Mouse (Mus musculus) layer of hippocampus, adult 9-10 months (tissue): ENCODE data around the gene Cyp4a31.
"Not testable (repeated sequence)": the region's sequence is repeated elsewhere in the genome, so short reads cannot be mapped to it uniquely, and the experiment has no call there.

Experiments
- DNase-seq: peaks from one replicate; pipeline ENCODE4 v3.0.0; 2022; ENCODE audit warnings: low spot score

The Cyp4a31 gene

DNA sequence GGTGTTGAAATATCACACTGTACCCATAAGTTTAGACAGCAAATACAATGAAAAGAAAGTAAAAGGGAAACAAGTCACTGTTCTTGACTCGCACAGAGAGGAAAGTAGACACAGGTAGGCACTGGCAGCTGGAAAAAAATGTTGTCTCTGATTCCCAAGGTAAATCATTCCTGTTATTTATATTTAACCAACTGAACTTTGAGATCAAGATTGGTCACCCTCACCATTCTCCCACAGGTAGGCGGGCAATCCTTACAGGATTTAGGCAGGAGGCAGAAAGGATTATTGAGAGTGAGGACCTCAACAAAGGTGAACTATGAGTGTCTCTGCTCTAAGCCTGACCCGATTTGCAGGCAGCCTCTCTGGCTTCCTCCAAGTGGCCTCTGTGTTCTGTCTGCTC is at the start of gene Cyp4a31:
Cyp4a31 (plus strand) TSS at position 249 of the 400 bp plus-strand sequence.
- no peak for DNase-seq

DNA sequence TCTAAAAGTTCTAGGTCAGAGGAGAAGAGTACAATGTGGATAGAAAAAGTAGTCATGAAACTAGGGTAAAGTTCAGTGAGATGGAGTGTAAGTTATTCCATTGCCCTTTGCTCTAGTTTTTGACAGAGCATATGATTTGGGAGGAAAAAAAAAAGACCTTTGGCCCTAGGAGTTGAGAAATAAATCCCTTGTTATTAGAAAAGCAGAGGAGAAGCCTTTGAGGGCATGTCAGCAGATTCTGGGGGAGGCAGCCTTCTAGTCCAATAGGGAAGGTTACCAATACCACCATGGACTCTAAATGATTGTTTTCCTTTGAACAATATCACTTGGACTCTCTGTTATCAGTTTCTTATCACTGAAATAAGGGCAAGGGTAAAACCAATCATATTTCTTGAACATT is 49.5 kb upstream of the Cyp4a31 start:
- DNase-seq, result not testable (repeated sequence)

- not testable (repeated sequence) for DNase-seq
These were observed 45.4 kb upstream of the Cyp4a31 start, which contains the start of gene Cyp4a10 for GRCm38 (mm10) chr4:115518000-115518399. Cyp4a10 (plus strand) TSS chr4:115518264.

GRCm38 (mm10) chr4:115519444-115519843 is 44.0 kb upstream of the Cyp4a31 start:
- DNase-seq, result no peak

DNA sequence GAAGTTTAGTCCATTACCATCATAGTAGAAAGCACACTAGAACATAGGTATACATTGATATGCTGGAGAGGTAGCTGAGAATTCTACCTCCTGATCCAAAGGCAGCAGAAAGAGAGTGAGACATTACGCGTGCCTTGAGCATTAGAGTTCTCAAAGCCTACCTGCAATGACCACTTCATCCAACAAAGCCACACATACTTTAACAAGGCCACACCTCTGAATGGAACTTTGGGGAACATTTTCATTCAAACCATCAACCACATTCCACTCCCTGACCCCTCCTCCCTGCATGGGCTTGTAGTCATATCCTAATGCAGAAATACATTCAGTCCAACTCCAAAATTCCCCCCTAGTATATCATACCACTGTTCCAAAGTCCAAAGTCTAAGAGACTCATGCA is 41.7 kb upstream of the Cyp4a31 start:
- DNase-seq, result no peak

- DNase-seq, result no peak
These were observed 18.3 kb upstream of the Cyp4a31 start for GRCm38 (mm10) chr4:115545101-115545500.

GRCm38 (mm10) chr4:115546141-115546828 is 17.2 kb upstream of the Cyp4a31 start:
- DNase-seq, result no peak

DNA sequence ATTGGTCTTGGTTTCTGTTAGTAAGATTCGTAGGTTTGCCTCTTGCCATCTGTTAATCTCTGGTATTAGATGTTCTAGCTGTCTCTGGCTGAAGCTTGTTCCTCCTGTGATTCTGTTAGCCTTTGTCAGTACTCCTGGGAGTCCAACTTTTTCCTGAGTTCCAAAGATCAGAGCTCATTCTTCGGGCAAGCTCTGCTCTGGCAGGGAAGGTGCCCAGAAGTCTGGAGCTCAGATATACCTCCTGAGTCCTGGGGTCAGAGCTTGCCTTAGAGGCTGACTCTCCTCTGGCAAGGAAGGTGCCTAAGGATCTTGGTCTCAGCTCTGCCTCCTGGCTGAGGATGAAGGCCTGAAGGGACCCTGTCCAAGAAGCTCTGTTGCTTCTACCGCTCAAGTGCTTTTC is 10.7 kb upstream of the Cyp4a31 start:
- DNase-seq, result no peak

DNA sequence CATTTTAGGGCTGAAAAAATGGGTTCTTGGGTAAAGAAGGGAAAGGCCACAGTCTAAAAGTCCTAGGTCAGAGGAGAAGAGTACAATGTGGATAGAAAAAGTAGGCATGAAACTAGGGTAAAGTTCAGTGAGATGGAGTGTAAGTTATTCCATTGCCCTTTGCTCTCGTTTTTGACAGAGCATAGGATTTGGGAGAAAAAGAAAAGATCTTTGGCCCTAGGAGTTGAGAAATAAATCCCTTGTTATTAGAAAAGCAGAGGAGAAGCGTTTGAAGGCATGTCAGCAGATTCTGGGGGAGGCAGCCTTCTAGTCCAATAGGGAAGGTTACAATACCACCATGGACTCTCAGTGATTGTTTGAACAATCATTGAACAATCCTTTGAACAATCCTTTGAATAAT is 7.9 kb upstream of the Cyp4a31 start:
- DNase-seq, result no peak

- no peak for DNase-seq
These were observed 5.4 kb upstream of the Cyp4a31 start for GRCm38 (mm10) chr4:115557861-115558561.

- DNase-seq, result not testable (repeated sequence)
These were observed 2.2 kb upstream of the Cyp4a31 start for GRCm38 (mm10) chr4:115561236-115561635.

DNA sequence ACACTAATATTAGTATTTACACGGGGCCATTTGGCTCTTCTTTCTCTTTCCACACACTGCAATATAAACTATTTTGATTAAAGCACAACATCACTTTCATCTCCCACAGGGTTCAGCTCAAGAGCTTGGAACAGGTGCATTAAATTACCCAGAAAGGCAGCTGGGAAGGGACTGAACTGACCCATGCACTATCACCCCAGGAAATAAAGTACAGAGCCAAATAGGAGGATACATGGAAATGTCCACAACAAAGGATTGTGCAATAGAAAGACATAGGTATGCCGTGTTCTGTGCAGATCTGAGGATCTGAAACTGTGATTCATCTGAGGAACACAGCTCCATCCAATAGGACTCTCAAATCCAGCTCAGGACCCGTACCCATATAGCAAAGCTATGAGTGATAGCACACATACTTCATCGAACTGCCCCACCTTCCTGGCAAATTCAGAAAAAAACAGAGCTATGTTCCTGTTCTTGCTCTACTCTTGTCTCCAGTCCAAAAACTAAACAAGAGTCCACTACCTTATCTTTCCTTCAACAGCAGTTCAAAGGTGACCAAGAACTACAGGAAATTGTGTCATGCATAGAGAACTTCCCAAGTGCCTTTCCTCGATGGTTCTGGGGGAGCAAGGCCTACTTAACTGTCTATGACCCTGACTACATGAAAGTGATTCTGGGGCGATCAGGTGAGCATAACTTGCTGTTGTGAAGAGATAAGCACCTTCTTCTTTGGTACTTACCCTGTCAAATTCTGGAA is 1.2 kb downstream of the Cyp4a31 start:
- not testable (repeated sequence) for DNase-seq

GRCm38 (mm10) chr4:115575255-115575654 is 11.8 kb downstream of the Cyp4a31 start:
- DNase-seq, result no peak

GRCm38 (mm10) chr4:115575776-115576175 is 12.3 kb downstream of the Cyp4a31 start:
- DNase-seq, result no peak

DNA sequence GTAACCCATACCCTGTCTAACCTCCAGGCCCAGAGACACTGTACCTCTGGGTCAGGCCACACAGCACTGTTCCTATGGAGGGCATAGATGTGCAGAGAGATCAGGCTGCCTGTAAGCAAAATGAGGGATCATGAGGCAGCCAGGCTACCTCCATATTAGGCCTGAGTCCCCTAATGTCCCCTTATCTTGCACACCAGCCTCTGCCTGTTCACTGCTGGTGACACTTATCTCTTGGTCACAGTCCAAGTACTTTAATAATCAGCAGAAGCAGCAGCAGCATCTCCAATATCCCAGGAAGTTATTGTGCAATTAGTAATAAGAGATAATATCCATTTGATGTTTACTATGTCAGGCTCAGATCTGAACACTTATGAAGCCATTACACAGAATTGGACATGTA is 19.6 kb downstream of the Cyp4a31 start:
- no peak for DNase-seq

- no peak for DNase-seq
These were observed 32.9 kb downstream of the Cyp4a31 start for GRCm38 (mm10) chr4:115596357-115596756.

DNA sequence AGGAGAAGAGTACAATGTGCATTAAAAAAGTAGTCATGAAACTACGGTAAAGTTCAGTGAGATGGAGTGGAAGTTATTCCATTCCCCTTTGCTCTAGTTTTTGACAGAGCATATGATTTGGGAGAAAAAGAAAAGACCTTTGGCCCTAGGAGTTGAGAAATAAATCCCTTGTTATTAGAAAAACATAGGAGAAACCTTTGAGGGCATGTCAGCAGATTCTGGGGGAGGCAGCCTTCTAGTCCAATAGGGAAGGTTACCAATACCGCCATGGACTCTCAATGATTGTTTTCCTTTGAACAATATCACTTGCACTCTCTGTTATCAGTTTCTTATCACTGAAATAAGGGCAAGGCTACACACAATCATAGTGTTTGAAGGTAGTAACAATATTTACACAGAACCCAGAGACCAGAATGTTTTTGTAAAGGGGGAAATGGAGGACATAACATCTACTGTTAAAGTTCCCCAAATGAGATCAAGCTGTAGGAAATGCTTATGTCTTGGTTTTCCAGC is 33.4 kb downstream of the Cyp4a31 start:
- DNase-seq, result no peak

DNA sequence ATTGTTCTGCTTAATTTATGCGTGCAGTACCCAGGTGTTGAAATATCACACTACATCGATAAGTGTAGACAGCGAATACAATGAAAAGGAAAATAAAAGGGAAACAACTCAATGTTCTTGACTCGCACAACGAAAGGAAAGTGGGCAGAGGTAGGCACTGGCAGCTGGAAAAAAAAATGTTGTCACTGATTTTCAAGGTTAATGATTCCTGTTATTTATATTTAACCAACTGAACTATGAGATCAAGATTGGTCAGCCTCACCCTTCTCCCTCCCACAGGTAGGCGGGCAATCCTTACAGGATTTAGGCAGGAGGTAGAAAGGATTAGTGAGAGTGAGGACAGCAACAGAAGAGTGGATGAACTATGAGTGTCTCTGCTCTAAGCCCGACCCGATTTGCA is 37.2 kb downstream of the Cyp4a31 start, which contains the start of gene Cyp4a32:
Cyp4a32 (plus strand) TSS at position 359 of the 400 bp plus-strand sequence.
- not testable (repeated sequence) for DNase-seq

- no peak for DNase-seq
These were observed 50.6 kb downstream of the Cyp4a31 start for GRCm38 (mm10) chr4:115614005-115614404.

DNA sequence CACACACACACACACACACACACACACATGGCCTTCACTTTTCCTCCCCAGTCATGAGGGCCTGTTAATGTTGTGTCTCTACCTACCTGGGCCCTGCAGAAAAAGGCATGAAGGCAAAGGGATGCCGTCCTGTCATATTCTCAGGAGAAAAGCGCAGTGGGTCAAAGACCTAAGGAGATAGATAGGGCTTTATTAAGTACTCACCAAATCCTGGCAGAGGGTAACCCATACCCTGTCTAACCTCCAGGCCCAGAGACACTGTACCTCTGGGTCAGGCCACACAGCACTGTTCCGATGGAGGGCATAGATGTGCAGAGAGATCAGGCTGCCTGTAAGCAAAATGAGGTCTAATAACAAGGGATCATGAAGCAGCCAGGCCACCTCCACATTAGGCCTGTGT is 62.1 kb downstream of the Cyp4a31 start:
- DNase-seq, result not testable (repeated sequence)
